Mouse (Mus musculus) spleen, adult 2 months (tissue): ENCODE data around the gene Snrnp25. TPM values are rescaled to one million over a fixed set of nuclear protein-coding genes. Genes with fewer than 3 reads are reported as not detected.
"Not testable (repeated sequence)": the region's sequence is repeated elsewhere in the genome, so short reads cannot be mapped to it uniquely, and the experiment has no call there.

Source experiments
- DNase-seq, 2 experiments: peaks; one replicate each; pipeline versions ENCODE4 v3.0.0 to v3.0.0-alpha.2; 2012 to 2021; ENCODE audit warnings: low spot score in 2 of 2, low read depth in 1 of 2
- H3K27ac ChIP-seq: fragments of 200-500 bp; 2 replicates; pipeline ENCODE4 v1.5.1; 2012; ENCODE audit warnings: low read length, inconsistent platforms; ENCODE audit not compliant: insufficient read depth
- H3K27me3 ChIP-seq: fragments of 200-500 bp; 2 replicates; pipeline ENCODE4 v1.6.1; 2012; ENCODE audit warnings: mild to moderate bottlenecking, moderate library complexity, low read length, inconsistent platforms; ENCODE audit not compliant: control insufficient read depth, insufficient read depth
- H3K36me3 ChIP-seq: fragments of 200-500 bp; 2 replicates; pipeline ENCODE4 v1.6.1; 2012; ENCODE audit warnings: mild to moderate bottlenecking, low read length, inconsistent platforms; ENCODE audit not compliant: control insufficient read depth, insufficient read depth
- H3K4me1 ChIP-seq: fragments of 200-500 bp; 2 replicates; pipeline ENCODE4 v1.6.1; 2011; ENCODE audit warnings: inconsistent platforms; ENCODE audit not compliant: control insufficient read depth, insufficient read depth, insufficient read length
- H3K4me3 ChIP-seq: fragments of 200-500 bp; 2 replicates; pipeline ENCODE4 v1.5.1; 2011; ENCODE audit warnings: mild to moderate bottlenecking, inconsistent platforms; ENCODE audit not compliant: insufficient read depth, insufficient read length; ENCODE audit errors: extremely low read depth
- CTCF ChIP-seq: fragments of 200-500 bp; IDR thresholded peaks from 2 replicates; pipeline ENCODE4 v1.5.1; 2011; ENCODE audit warnings: mild to moderate bottlenecking, inconsistent platforms; ENCODE audit not compliant: insufficient read depth, insufficient read length, insufficient replicate concordance; ENCODE audit errors: extremely low read depth
- POLR2A ChIP-seq: fragments of 200-500 bp; IDR thresholded peaks from 2 replicates; pipeline ENCODE4 v1.6.1; 2011; ENCODE audit warnings: low read depth, low read length, inconsistent platforms
- WGBS: fragments of 180-500 bp; shearing (Covaris S2); methylation state at CpG from one replicate; pipeline ENCODE4 v1.1.7; 2018; 5-methylcytosine and 5-hydroxymethylcytosine counted together
- polyA plus RNA-seq: library from polyadenylated mRNA; depleted of rRNA; stranded (reverse); fragments of >200 nt; gene quantifications from 2 replicates; pipeline ENCODE4 v1.2.3, GENCODE M21; 2012

The Snrnp25 gene
- polyA plus RNA-seq, 1 experiment: 29.7 TPM

DNA sequence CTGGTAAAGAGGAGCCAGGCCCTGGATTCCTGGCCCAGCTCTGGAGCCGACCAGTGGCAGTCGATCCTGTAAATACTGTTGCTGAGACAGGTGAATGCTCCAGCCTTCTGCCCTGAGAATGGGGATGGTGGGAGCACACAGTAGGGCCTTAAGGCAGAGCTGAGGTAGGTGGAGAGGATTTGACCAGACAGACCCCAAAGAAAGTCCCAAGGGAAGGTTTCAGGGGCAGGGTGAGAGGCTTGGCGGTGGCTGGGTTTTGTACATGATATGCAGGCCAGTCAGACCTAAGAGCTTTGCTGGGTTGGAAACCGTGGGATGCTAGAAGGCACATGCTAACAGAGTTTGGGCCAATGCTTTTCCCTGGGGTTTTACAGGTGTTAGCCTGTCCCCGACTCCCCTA is 10.6 kb upstream of the Snrnp25 start:
- H3K27ac ChIP-seq: no peak overlapping the region
- H3K36me3 ChIP-seq: no peaks in the 10 kb centered on the region
- no peaks in the 10 kb centered on the region for H3K27me3 ChIP-seq
- no peak for DNase-seq
- 91% methylated on average over 5 of the region's 5 CpGs for WGBS
- TF ChIP-seq CTCF (no peak), POLR2A (no peak)
- H3K4me1 ChIP-seq: peaks cover 10% of the 10 kb centered on the region
- no peak overlapping the region for H3K4me3 ChIP-seq

DNA sequence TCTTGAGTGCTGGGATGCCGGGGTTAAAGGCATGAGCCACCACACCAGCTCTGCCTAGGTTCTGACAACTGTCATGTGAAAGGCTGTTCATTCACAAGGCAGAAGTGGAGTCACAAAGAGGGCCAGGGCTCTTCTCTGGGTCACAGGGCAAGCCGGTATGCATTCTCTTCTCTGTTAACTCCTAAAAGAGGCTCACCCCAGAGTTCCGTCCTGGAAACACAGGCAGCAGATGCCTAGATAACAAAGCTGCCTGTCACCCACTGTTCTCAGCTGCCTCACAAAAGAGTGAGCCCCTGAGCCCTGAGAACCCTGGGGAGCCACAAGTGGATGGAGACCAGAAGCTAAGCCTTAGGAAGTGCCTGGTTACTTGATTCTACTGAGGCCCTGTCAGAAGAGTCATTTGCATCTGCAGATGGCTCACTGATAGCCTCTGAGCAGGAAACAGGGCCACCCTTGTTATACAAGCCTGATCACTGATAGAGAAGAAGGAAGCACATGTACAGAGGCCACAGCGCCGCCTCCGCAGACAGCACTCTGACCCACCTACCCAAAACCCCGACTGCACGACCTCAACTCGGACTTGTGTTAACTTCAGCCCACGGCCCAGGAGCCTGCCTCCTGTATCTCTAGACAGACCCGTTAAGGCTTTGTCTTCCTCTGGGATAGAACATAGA is 9.2 kb upstream of the Snrnp25 start:
- no peaks in the 10 kb centered on the region for H3K36me3 ChIP-seq
- no peaks in the 10 kb centered on the region for H3K27me3 ChIP-seq
- TF ChIP-seq POLR2A (no peak), CTCF (no peak)
- H3K27ac ChIP-seq: peak overlapping the region; percentile 47
- no peak overlapping the region for H3K4me3 ChIP-seq
- peaks cover 14% of the 10 kb centered on the region for H3K4me1 ChIP-seq
- WGBS: 29% methylated on average over 11 of the region's 11 CpGs
- DNase-seq: no peak

GRCm38 (mm10) chr11:32196727-32197126 is 8.5 kb upstream of the Snrnp25 start:
- TF ChIP-seq CTCF (no peak), POLR2A (no peak)
- H3K4me3 ChIP-seq: no peak overlapping the region

DNA sequence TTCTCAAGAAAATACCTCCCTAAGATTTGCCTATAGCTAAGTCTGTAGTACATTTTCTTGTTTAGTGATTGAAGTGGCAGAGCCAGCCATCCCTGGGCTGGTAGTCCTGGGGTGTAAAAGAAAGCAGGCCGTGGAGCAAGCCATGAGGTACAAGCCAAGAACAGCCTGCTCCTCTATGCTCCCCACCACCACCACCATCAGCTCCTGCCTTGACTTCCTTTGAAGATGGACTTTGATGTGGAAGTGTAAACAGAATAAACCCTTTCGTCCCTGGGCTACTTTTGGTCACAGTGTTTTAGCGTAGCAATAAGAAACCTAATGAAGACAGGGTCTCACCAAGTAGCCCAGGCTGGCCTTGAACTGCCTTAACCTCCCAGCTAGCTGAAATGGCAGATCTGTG is 7.4 kb upstream of the Snrnp25 start:
- Histone ChIP-seq H3K27me3 (no peaks in the 10 kb centered on the region), H3K36me3 (no peaks in the 10 kb centered on the region), H3K27ac (no peak overlapping the region), H3K4me1 (peaks cover 14% of the 10 kb centered on the region), H3K4me3 (no peak overlapping the region)
- DNase-seq: no peak
- TF ChIP-seq POLR2A (no peak), CTCF (no peak)
- WGBS: 74% methylated on average over 3 of the region's 3 CpGs

More at GRCm38 (mm10) chr11:32196727-32197126, 8.5 kb upstream of the Snrnp25 start:
- WGBS: 82% methylated on average over 6 of the region's 6 CpGs
- Histone ChIP-seq H3K27me3 (no peaks in the 10 kb centered on the region), H3K36me3 (no peaks in the 10 kb centered on the region), H3K27ac (no peak overlapping the region), H3K4me1 (peaks cover 14% of the 10 kb centered on the region)
- no peak for DNase-seq

GRCm38 (mm10) chr11:32198256-32198955 is 6.8 kb upstream of the Snrnp25 start:
- TF ChIP-seq POLR2A: no peak
- no peak for TF ChIP-seq CTCF
- no peak for DNase-seq
- Histone ChIP-seq H3K4me1 (peaks cover 14% of the 10 kb centered on the region), H3K27me3 (no peaks in the 10 kb centered on the region), H3K27ac (no peak overlapping the region), H3K4me3 (peak overlapping the region; percentile 27; the same call in 1 of the 2 replicates), H3K36me3 (no peaks in the 10 kb centered on the region)
- 67% methylated on average over 14 of the region's 14 CpGs for WGBS

- WGBS: 38% methylated on average over 6 of the region's 6 CpGs
- H3K4me1 ChIP-seq: peaks cover 14% of the 10 kb centered on the region
- DNase-seq: no peak
- TF ChIP-seq CTCF: no peak
- no peak for TF ChIP-seq POLR2A
- H3K27me3 ChIP-seq: no peaks in the 10 kb centered on the region
- no peak overlapping the region for H3K27ac ChIP-seq
- peak overlapping the region; percentile 54 for H3K4me3 ChIP-seq
- H3K36me3 ChIP-seq: no peaks in the 10 kb centered on the region
These were observed 6.0 kb upstream of the Snrnp25 start for GRCm38 (mm10) chr11:32199230-32199629.

GRCm38 (mm10) chr11:32200075-32200601 is 5.1 kb upstream of the Snrnp25 start, which contains the start of gene Il9r:
Il9r (minus strand) TSS chr11:32200279.
- H3K4me3 ChIP-seq: peak within 1 kb of the TSS; percentile 54
- no peak for TF ChIP-seq CTCF
- no peak for TF ChIP-seq POLR2A
- peaks cover 14% of the 10 kb centered on the region for H3K4me1 ChIP-seq
- H3K36me3 ChIP-seq: no peaks in the 10 kb centered on the region
- DNase-seq: no peak
- H3K27me3 ChIP-seq: no peaks in the 10 kb centered on the region
- 48% methylated on average over 10 of the region's 10 CpGs for WGBS
- peak within 1 kb of the TSS; percentile 44; the same call in 1 of the 2 replicates for H3K27ac ChIP-seq

- not testable (repeated sequence) for H3K36me3 ChIP-seq, H3K4me3 ChIP-seq, H3K27me3 ChIP-seq, DNase-seq, H3K27ac ChIP-seq
- 80% methylated on average over 1 of the region's 1 CpGs for WGBS
- H3K4me1 ChIP-seq: peaks cover 13% of the 10 kb centered on the region
These were observed 4.2 kb upstream of the Snrnp25 start for GRCm38 (mm10) chr11:32200992-32201391.
